Mouse (Mus musculus) MEL (cell line): ENCODE results near the gene Celf2.

Experiments
- CHD2 ChIP-seq: IDR thresholded peaks from 2 replicates; pipeline ENCODE4 v1.6.1; 2011; ENCODE audit warnings: low read length, improper control_type of control experiment
- CTCF ChIP-seq, 3 experiments: IDR thresholded peaks in 2 of 3; conservative IDR thresholded peaks in 1 of 3; 2 replicates each; pipeline ENCODE4 v1.5.1; 2011 to 2012; ENCODE audit warnings: low read length in 3 of 3, low read depth in 2 of 3, mild to moderate bottlenecking in 2 of 3, improper control_type of control experiment in 1 of 3, inconsistent platforms in 1 of 3, mixed read lengths in 1 of 3, moderate library complexity in 1 of 3; ENCODE audit not compliant: control insufficient read depth in 1 of 3, insufficient read depth in 1 of 3, poor library complexity in 1 of 3, severe bottlenecking in 1 of 3
- MXI1 ChIP-seq: IDR thresholded peaks from 2 replicates; pipeline ENCODE4 v1.6.1; 2011; ENCODE audit warnings: mild to moderate bottlenecking, low read depth, low read length, improper control_type of control experiment
- POLR2A ChIP-seq, 2 experiments: IDR thresholded peaks; 2 replicates each; pipeline ENCODE4 v1.6.1; 2011 to 2012; ENCODE audit warnings: low read length in 2 of 2, mild to moderate bottlenecking in 2 of 2, control low read depth in 1 of 2, improper control_type of control experiment in 1 of 2, low read depth in 1 of 2, moderate library complexity in 1 of 2; ENCODE audit not compliant: control insufficient read depth in 1 of 2, insufficient read depth in 1 of 2, poor library complexity in 1 of 2
- RAD21 ChIP-seq: IDR thresholded peaks from 2 replicates; pipeline ENCODE4 v1.6.1; 2011; ENCODE audit warnings: mild to moderate bottlenecking, low read depth, low read length, improper control_type of control experiment
- SIN3A ChIP-seq: IDR thresholded peaks from 2 replicates; pipeline ENCODE4 v1.6.1; 2012; ENCODE audit warnings: low read length, improper control_type of control experiment, inconsistent platforms
- ZC3H11A ChIP-seq: IDR thresholded peaks from 2 replicates; pipeline ENCODE4 v1.6.1; 2012; ENCODE audit warnings: low read depth, mild to moderate bottlenecking, inconsistent platforms, low read length, improper control_type of control experiment
- ZNF384 ChIP-seq: IDR thresholded peaks from 2 replicates; pipeline ENCODE4 v1.6.1; 2012; ENCODE audit warnings: low read depth, mild to moderate bottlenecking, inconsistent platforms, low read length, improper control_type of control experiment

GRCm38 (mm10) chr2:6674401-6674800, 835.0 kb downstream of the Celf2 start:
- TF ChIP-seq SIN3A (no peak; the same call in 1 of the 2 replicates), CTCF (IDR thresholded peaks at IDR 0.05 in 2 of 3, conservative IDR thresholded peaks at IDR 0.05 in 1 of 3; ENCODE audit: control insufficient read depth in 1 of 3, insufficient read depth in 1 of 3, low read depth in 2 of 3, low read length in 3 of 3, poor library complexity in 1 of 3, severe bottlenecking in 1 of 3) (no peak), MXI1 (no peak), CHD2 (no peak), RAD21 (no peak), ZC3H11A (no peak), POLR2A (IDR thresholded peaks at IDR 0.05; ENCODE audit: control insufficient read depth in 1 of 2, insufficient read depth in 1 of 2, low read depth in 1 of 2, low read length in 2 of 2, poor library complexity in 1 of 2) (no peak), ZNF384 (no peak)
